Mouse (Mus musculus): Measurements from ENCODE around the gene Srcap. TPM values are rescaled to one million over a fixed set of nuclear protein-coding genes. Genes with fewer than 3 reads are reported as not detected.
A peak's percentile ranks its signal among the peaks of the same experiment; 100 is the strongest.
"Not testable (repeated sequence)": the region's sequence is repeated elsewhere in the genome, so short reads cannot be mapped to it uniquely, and the experiment has no call there.

The Srcap gene
- polyA plus RNA-seq, 1 experiment = 63.8 TPM

DNA sequence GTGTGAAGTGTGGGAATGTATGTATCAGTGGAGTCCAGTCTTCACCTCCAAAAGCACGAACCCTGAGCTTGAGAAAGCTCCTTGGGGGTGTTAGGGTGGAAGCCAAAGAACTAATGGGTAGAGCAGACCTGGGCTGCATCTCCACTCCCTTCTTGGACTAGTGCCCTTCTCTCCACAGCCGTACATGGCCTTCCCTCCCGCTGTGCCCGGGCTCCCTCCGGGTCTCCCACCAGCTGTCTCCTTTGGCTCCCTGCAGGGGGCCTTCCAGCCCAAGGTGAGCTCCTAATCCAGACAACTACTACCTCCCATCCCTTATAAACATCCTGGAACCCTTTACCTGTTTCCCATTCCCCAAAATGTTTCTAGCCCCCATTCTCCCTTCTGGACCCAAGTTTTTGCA lies 26.4 kb upstream of the Srcap start:
- no peak for TF ChIP-seq CTCF (IDR thresholded peaks at IDR 0.05; ENCODE audit: borderline replicate concordance, insufficient read depth, low read length)
- TF ChIP-seq POLR2A (IDR thresholded peaks at IDR 0.05; ENCODE audit: low read depth, low read length) = no peak
- H3K4me3 ChIP-seq (ENCODE audit: insufficient read depth, low read length) = no peak overlapping the region
- peaks cover 5% of the 10 kb centered on the region; the same call in 1 of the 2 replicates for H3K4me1 ChIP-seq (ENCODE audit: control insufficient read depth, insufficient read depth, low read length)
- no peak overlapping the region for H3K27ac ChIP-seq (ENCODE audit: insufficient read depth, low read length)

DNA sequence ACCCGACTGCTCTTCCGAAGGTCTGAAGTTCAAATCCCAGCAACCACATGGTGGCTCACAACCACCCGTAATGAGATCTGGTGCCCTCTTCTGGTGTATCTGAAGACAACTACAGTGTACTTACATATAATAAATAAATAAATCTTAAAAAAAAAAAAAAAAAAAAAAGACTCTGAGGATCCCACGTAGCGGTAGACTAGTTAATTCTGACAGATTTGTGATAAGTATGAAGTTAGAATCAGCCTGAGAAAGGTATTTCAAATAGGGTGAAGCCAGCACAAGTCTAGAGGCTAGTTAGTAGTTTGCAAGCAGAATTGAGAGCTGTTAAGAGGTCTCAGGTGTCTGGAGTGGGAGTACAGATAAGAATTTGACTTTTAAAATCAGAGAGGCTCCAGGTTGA lies 23.4 kb upstream of the Srcap start:
- not testable (repeated sequence) for H3K4me3 ChIP-seq (ENCODE audit: insufficient read depth, low read length); H3K4me1 ChIP-seq (ENCODE audit: control insufficient read depth, insufficient read depth, low read length); H3K27ac ChIP-seq (ENCODE audit: insufficient read depth, low read length)

- H3K27ac ChIP-seq (ENCODE audit: insufficient read depth, low read length) = no peak overlapping the region
- TF ChIP-seq CTCF (IDR thresholded peaks at IDR 0.05; ENCODE audit: borderline replicate concordance, insufficient read depth, low read length) (no peak), POLR2A (IDR thresholded peaks at IDR 0.05; ENCODE audit: low read depth, low read length) (no peak)
- H3K4me3 ChIP-seq (ENCODE audit: insufficient read depth, low read length) = no peak overlapping the region
- no peaks in the 10 kb centered on the region for H3K4me1 ChIP-seq (ENCODE audit: control insufficient read depth, insufficient read depth, low read length)
Observed at GRCm38 (mm10) chr7:127489982-127490381, 21.8 kb upstream of the Srcap start.

- TF ChIP-seq CTCF (IDR thresholded peaks at IDR 0.05; ENCODE audit: borderline replicate concordance, insufficient read depth, low read length) (no peak), POLR2A (IDR thresholded peaks at IDR 0.05; ENCODE audit: low read depth, low read length) (no peak)
- no peak overlapping the region for H3K27ac ChIP-seq (ENCODE audit: insufficient read depth, low read length)
- no peaks in the 10 kb centered on the region for H3K4me1 ChIP-seq (ENCODE audit: control insufficient read depth, insufficient read depth, low read length)
- no peak overlapping the region for H3K4me3 ChIP-seq (ENCODE audit: insufficient read depth, low read length)
Observed at GRCm38 (mm10) chr7:127491846-127492245, 19.9 kb upstream of the Srcap start.

GRCm38 (mm10) chr7:127494648-127495047 lies 17.1 kb upstream of the Srcap start:
- Histone ChIP-seq H3K4me1 (ENCODE audit: control insufficient read depth, insufficient read depth, low read length) (no peaks in the 10 kb centered on the region), H3K4me3 (ENCODE audit: insufficient read depth, low read length) (no peak overlapping the region), H3K27ac (ENCODE audit: insufficient read depth, low read length) (no peak overlapping the region)
- TF ChIP-seq CTCF (IDR thresholded peaks at IDR 0.05; ENCODE audit: borderline replicate concordance, insufficient read depth, low read length) = no peak
- no peak for TF ChIP-seq POLR2A (IDR thresholded peaks at IDR 0.05; ENCODE audit: low read depth, low read length)

DNA sequence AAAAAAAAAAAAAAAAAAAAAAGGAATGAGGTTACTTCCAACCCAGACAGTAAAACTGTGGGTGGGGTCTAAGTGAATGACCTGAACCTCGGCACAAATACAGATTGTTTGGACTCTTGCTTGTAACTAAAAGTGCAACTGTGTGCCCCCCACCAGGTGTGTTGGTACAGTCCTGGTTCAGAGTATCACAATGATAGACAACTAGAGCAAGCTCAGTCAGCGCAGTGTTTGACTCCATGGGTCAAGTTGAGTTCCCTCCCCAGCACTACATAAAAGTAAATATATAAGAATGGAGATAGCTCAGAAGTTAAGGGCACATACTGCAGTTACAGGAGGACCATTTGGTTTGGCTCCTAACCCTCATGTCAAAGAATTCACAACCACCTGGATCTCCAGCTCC lies 14.4 kb upstream of the Srcap start:
- no peak overlapping the region for H3K27ac ChIP-seq (ENCODE audit: insufficient read depth, low read length)
- no peak overlapping the region for H3K4me3 ChIP-seq (ENCODE audit: insufficient read depth, low read length)
- TF ChIP-seq POLR2A (IDR thresholded peaks at IDR 0.05; ENCODE audit: low read depth, low read length) = no peak
- no peak for TF ChIP-seq CTCF (IDR thresholded peaks at IDR 0.05; ENCODE audit: borderline replicate concordance, insufficient read depth, low read length)
- H3K4me1 ChIP-seq (ENCODE audit: control insufficient read depth, insufficient read depth, low read length) = no peaks in the 10 kb centered on the region

GRCm38 (mm10) chr7:127498407-127498806 lies 13.4 kb upstream of the Srcap start:
- Histone ChIP-seq H3K4me3 (ENCODE audit: insufficient read depth, low read length) (no peak overlapping the region), H3K27ac (ENCODE audit: insufficient read depth, low read length) (no peak overlapping the region), H3K4me1 (ENCODE audit: control insufficient read depth, insufficient read depth, low read length) (no peaks in the 10 kb centered on the region)
- TF ChIP-seq POLR2A (IDR thresholded peaks at IDR 0.05; ENCODE audit: low read depth, low read length) (no peak), CTCF (IDR thresholded peaks at IDR 0.05; ENCODE audit: borderline replicate concordance, insufficient read depth, low read length) (no peak)

- Histone ChIP-seq H3K4me1 (ENCODE audit: control insufficient read depth, insufficient read depth, low read length) (no peaks in the 10 kb centered on the region), H3K27ac (ENCODE audit: insufficient read depth, low read length) (no peak overlapping the region), H3K4me3 (ENCODE audit: insufficient read depth, low read length) (no peak overlapping the region)
- TF ChIP-seq POLR2A (IDR thresholded peaks at IDR 0.05; ENCODE audit: low read depth, low read length) (no peak), CTCF (IDR thresholded peaks at IDR 0.05; ENCODE audit: borderline replicate concordance, insufficient read depth, low read length) (no peak)
Observed at GRCm38 (mm10) chr7:127508291-127508690, 3.5 kb upstream of the Srcap start.

GRCm38 (mm10) chr7:127509830-127510229 lies 2.0 kb upstream of the Srcap start:
- not testable (repeated sequence) for H3K4me1 ChIP-seq (ENCODE audit: control insufficient read depth, insufficient read depth, low read length); H3K27ac ChIP-seq (ENCODE audit: insufficient read depth, low read length); H3K4me3 ChIP-seq (ENCODE audit: insufficient read depth, low read length)

GRCm38 (mm10) chr7:127511241-127511640 lies 542 bp upstream of the Srcap start:
- peak overlapping the region; percentile 38 for H3K27ac ChIP-seq (ENCODE audit: insufficient read depth, low read length)
- TF ChIP-seq POLR2A (IDR thresholded peaks at IDR 0.05; ENCODE audit: low read depth, low read length) = no peak
- H3K4me3 ChIP-seq (ENCODE audit: insufficient read depth, low read length) = peak overlapping the region; percentile 73
- peaks cover 2% of the 10 kb centered on the region; the same call in 1 of the 2 replicates for H3K4me1 ChIP-seq (ENCODE audit: control insufficient read depth, insufficient read depth, low read length)

- Histone ChIP-seq H3K27ac (ENCODE audit: insufficient read depth, low read length) (peak overlapping the region; percentile 93), H3K4me1 (ENCODE audit: control insufficient read depth, insufficient read depth, low read length) (peaks cover 2% of the 10 kb centered on the region; the same call in 1 of the 2 replicates)
- TF ChIP-seq POLR2A (IDR thresholded peaks at IDR 0.05; ENCODE audit: low read depth, low read length) = peak; percentile 48; the same call in 1 of the 2 replicates
- no peak for TF ChIP-seq CTCF (IDR thresholded peaks at IDR 0.05; ENCODE audit: borderline replicate concordance, insufficient read depth, low read length)
Observed at GRCm38 (mm10) chr7:127512231-127513015, 640 bp downstream of the Srcap start.

More at GRCm38 (mm10) chr7:127512231-127513015, 640 bp downstream of the Srcap start:
- H3K4me3 ChIP-seq (ENCODE audit: insufficient read depth, low read length) = peak overlapping the region; percentile 73

Measured in embryonic fibroblast, embryonic 13.5 days (primary cell).